Mouse (Mus musculus) neural tube, embryonic 14.5 days (tissue): ENCODE data around the gene Acad12. TPM values are rescaled to one million over a fixed set of nuclear protein-coding genes. Genes with fewer than 3 reads are reported as not detected.
"Not testable (repeated sequence)": the region's sequence is repeated elsewhere in the genome, so short reads cannot be mapped to it uniquely, and the experiment has no call there.

Experiments used
- ATAC-seq: fragments of 200-750 bp; cut with Nextera tagmentation; 2 replicates; pipeline ENCODE4 v1.8.0; 2017; ENCODE audit warnings: low read depth, mild to moderate bottlenecking, moderate TSS enrichment, moderate library complexity
- H3K27ac ChIP-seq: fragments of 300-500 bp; sonication (generic); 2 replicates; pipeline ENCODE4 v1.5.1; 2014; ENCODE audit warnings: low read depth, mild to moderate bottlenecking, control low read depth, low read length, moderate library complexity, mixed read lengths
- H3K27me3 ChIP-seq: fragments of 300-500 bp; sonication (generic); 2 replicates; pipeline ENCODE4 v1.6.1; 2014; ENCODE audit warnings: low read length; ENCODE audit not compliant: control insufficient read depth, insufficient read depth
- H3K36me3 ChIP-seq: fragments of 300-500 bp; sonication (generic); 2 replicates; pipeline ENCODE4 v1.6.1; 2014; ENCODE audit warnings: low read length, mixed read lengths; ENCODE audit not compliant: control insufficient read depth, insufficient read depth
- H3K4me1 ChIP-seq: fragments of 300-500 bp; sonication (generic); 2 replicates; pipeline ENCODE4 v1.6.1; 2014; ENCODE audit warnings: low read length; ENCODE audit not compliant: control insufficient read depth, insufficient read depth
- H3K4me2 ChIP-seq: fragments of 300-500 bp; sonication (generic); 2 replicates; pipeline ENCODE4 v1.6.1; 2014; ENCODE audit warnings: mild to moderate bottlenecking, low read depth, low read length, control low read depth
- H3K4me3 ChIP-seq: fragments of 300-500 bp; sonication (generic); 2 replicates; pipeline ENCODE4 v1.5.1; 2014; ENCODE audit warnings: low read depth, low read length, control low read depth, mixed read lengths
- H3K9ac ChIP-seq: fragments of 300-500 bp; sonication (generic); replicated peaks from 2 replicates; pipeline ENCODE4 v1.6.1; 2014; ENCODE audit warnings: low read depth, mild to moderate bottlenecking, control low read depth, low read length, mixed read lengths
- H3K9me3 ChIP-seq: fragments of 300-500 bp; sonication (generic); 2 replicates; pipeline ENCODE4 v1.6.1; 2016; ENCODE audit warnings: low read length; ENCODE audit not compliant: control insufficient read depth
- WGBS: fragments of 180-500 bp; shearing (Covaris S2); extraction: QIAGEN DNeasy Blood & Tissue Kit; methylation state at CpG from one replicate; pipeline ENCODE4 v1.1.7; 2014; 5-methylcytosine and 5-hydroxymethylcytosine counted together
- polyA plus RNA-seq: library from polyadenylated mRNA; unstranded; fragments of >200 nt; fragmentation: Nextera tagmentation; extraction: Ambion mirVana; gene quantifications from 2 replicates; pipeline ENCODE4 v1.2.1, GENCODE M21; 2014

The Acad12 gene
- polyA plus RNA-seq, 1 experiment from 2014 or later = 1.1 TPM

DNA sequence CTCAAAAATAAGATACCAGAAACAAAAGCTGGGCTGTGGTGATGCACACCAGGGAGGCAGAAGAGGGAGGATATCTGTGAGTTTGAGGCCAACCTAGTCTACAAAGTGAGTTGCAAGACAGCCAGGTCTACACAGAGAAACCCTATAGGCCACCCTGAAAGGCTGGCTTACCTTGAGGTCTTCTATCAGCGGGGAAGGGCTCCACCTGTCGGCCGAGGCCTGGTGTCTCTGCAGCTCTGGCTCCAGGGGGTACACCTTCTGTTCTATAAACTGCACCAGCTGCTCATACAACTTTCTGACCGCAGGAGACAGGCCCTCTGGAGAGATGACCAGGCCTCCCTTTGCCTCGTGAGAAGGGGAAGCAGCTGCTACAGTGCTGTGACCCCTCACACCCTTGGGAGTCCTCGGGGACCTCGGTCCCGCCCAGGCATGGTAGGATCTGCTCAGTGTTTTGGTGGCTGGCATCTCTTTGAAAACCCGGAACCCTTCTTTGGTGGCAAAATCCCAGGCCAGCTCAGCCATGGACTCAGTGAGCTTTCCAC is 12.4 kb upstream of the Acad12 start:
- not testable (repeated sequence) for H3K9me3 ChIP-seq, ATAC-seq, H3K4me3 ChIP-seq, H3K4me2 ChIP-seq, H3K36me3 ChIP-seq, H3K4me1 ChIP-seq, H3K27me3 ChIP-seq, H3K27ac ChIP-seq, H3K9ac ChIP-seq
- 69% methylated on average over 7 of the region's 9 CpGs for WGBS

DNA sequence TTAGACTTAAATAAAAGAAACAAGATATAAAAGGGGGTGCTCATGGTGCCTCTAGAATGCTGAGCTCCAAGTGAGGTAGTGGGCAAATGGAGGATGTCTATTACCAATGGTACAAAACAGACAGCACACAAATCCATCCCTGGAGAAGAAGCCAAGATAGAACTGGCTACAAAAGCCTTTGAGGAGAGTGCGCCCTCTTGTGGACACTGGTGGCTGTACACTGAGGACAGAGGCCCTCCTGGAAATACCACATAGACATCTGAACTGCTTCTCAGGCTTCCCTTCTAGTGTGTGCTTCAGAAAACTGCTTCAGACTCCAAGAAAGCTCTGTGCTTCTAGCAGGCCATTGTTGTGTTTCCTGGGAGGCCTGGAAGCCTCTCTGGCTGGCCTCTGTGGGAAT is 9.1 kb upstream of the Acad12 start:
- Histone ChIP-seq H3K4me3 (no peak overlapping the region), H3K27me3 (no peaks in the 10 kb centered on the region), H3K27ac (no peak overlapping the region), H3K9ac (no peak overlapping the region), H3K36me3 (no peaks in the 10 kb centered on the region), H3K4me2 (no peak overlapping the region), H3K4me1 (no peaks in the 10 kb centered on the region), H3K9me3 (no peaks in the 10 kb centered on the region)
- WGBS = 0% methylated on average over 1 of the region's 1 CpGs
- no peak for ATAC-seq

DNA sequence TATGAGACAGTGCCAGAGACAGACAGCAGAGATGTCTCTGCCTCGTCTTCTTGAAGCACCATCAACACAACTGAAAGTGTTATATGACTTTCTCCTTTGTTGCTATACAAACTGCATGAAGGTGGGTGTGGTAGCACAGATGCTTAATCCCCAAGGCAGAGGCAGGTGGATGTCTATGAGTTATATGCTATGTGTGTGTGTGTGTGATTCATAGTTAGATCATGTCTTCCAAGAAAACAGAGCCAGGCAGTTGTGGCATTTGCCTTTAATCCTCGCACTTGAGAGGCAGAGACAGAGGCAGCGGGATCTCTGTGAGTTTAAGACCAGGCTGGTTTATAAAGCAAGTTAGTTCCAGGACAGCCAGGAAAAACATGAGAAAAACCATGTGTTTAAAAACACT is 4.5 kb upstream of the Acad12 start:
- no peaks in the 10 kb centered on the region for H3K36me3 ChIP-seq
- no peak overlapping the region for H3K27ac ChIP-seq
- no peaks in the 10 kb centered on the region for H3K9me3 ChIP-seq
- no peak for ATAC-seq
- no peaks in the 10 kb centered on the region for H3K27me3 ChIP-seq
- peaks cover 6% of the 10 kb centered on the region; the same call in 1 of the 2 replicates for H3K4me1 ChIP-seq
- no peak overlapping the region for H3K4me3 ChIP-seq
- no peak overlapping the region for H3K4me2 ChIP-seq
- H3K9ac ChIP-seq = no peak overlapping the region
- 82% methylated on average over 3 of the region's 3 CpGs for WGBS

DNA sequence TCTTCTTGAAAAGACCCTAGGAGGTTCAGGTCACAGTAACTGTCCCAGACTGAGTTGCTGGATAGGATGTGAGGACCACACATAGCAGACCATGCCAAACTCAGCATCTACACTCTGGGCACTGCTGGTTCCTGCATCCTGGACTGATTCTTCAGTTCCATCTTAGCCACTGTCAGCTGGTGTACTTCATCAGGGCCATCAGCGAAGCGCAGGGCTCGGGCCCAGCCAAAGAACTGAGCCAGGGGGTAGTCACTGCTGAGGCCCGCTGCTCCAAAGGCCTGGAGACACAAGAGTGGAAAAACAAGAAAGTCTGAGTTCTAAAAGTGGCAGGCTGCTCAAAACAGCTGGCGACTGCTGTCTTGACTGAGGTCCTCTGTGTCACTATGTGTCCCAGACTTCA is 2.4 kb upstream of the Acad12 start:
- no peaks in the 10 kb centered on the region for H3K27me3 ChIP-seq
- ATAC-seq = no peak
- H3K9ac ChIP-seq = no peak overlapping the region
- H3K9me3 ChIP-seq = no peaks in the 10 kb centered on the region
- H3K4me3 ChIP-seq = no peak overlapping the region
- no peaks in the 10 kb centered on the region for H3K36me3 ChIP-seq
- H3K4me2 ChIP-seq = no peak overlapping the region
- H3K27ac ChIP-seq = no peak overlapping the region
- 97% methylated on average over 5 of the region's 5 CpGs for WGBS
- peaks cover 6% of the 10 kb centered on the region; the same call in 1 of the 2 replicates for H3K4me1 ChIP-seq

DNA sequence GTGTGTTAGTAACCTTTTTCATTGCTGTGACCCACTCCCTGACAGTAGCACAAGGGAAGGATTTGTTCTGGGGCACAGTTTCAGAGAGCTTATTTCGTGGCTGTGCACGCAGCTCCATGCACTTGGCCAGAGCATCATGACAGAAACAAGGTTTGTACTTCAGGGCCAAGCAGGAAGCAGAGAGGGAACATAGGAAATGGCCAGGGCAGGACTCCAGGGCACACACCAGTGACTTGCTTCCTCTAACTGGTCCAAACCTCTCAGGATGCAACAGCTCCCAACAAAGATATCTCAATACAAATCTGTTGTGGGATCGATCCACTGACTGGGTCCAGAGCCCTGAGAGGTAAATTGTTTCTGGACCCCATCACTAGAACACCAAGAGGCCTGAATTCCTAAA is 3.8 kb downstream of the Acad12 start:
- WGBS = 87% methylated on average over 3 of the region's 3 CpGs
- not testable (repeated sequence) for H3K27ac ChIP-seq, ATAC-seq, H3K9me3 ChIP-seq, H3K4me1 ChIP-seq, H3K9ac ChIP-seq, H3K36me3 ChIP-seq, H3K4me3 ChIP-seq, H3K27me3 ChIP-seq, H3K4me2 ChIP-seq

DNA sequence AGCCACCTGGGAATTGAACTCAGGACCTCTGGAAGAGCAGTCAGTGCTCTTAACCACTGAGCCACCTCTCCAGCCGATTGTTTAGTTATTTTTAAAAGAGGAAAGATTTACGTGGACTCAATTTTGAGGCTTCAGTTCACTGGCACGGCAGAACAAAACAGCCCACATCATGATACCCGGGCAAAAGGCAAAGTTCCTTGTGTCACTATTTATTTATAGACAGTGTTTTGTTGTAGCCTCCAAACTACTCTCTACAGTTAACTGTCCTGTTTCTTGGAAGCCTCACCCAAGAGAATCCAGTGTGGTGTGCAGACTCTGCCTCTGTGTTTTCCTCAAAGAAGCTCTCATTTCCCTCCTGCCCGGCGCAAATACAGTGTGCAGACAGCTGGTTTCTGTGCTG is 6.7 kb downstream of the Acad12 start:
- no peaks in the 10 kb centered on the region for H3K4me1 ChIP-seq
- H3K36me3 ChIP-seq = no peaks in the 10 kb centered on the region
- no peaks in the 10 kb centered on the region for H3K9me3 ChIP-seq
- H3K9ac ChIP-seq = no peak overlapping the region
- no peak overlapping the region for H3K4me2 ChIP-seq
- no peak overlapping the region for H3K4me3 ChIP-seq
- 72% methylated on average over 6 of the region's 6 CpGs for WGBS
- no peak for ATAC-seq
- H3K27ac ChIP-seq = no peak overlapping the region
- H3K27me3 ChIP-seq = no peaks in the 10 kb centered on the region

DNA sequence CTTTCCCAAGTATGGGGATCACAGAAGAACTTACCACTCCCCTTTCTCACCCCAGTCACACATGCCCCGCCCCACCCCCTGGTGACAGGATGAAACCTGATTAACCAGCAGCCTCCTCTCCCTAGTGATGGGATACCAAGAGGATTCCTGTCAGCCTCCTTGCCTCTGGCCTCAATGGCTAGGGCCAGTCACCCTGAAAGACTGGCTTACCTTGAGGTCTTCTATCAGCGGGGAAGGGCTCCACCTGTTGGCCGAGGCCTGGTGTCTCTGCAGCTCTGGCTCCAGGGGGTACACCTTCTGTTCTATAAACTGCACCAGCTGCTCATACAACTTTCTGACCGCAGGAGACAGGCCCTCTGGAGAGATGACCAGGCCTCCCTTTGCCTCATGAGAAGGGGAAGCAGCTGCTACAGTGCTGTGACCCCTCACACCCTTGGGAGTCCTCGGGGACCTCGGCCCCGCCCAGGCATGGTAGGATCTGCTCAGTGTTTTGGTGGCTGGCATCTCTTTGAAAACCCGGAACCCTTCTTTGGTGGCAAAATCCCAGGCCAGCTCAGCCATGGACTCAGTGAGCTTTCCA is 9.1 kb downstream of the Acad12 start:
- not testable (repeated sequence) for ATAC-seq, H3K27me3 ChIP-seq, H3K4me2 ChIP-seq, H3K9me3 ChIP-seq, H3K4me1 ChIP-seq, H3K9ac ChIP-seq, H3K36me3 ChIP-seq, H3K4me3 ChIP-seq, H3K27ac ChIP-seq
- 56% methylated on average over 7 of the region's 8 CpGs for WGBS

DNA sequence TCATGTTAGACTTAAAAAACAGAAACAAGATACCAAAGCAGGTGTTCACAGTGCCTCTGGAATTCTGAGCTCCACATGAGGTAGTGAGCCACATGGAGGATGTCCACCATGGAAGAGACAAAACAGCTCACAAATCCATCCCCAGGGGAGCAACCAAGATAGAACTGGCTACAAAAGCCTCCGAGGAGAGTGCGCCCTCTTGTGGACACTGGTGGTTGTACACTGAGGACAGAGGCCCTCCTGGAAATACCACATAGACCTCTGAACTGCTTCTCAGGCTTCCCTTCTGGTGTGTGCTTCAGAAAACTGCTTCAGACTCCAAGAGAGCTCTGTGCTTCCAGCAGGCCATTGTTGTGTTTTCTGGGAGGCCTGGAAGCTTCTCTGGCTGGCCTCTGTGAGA is 12.6 kb downstream of the Acad12 start:
- no peaks in the 10 kb centered on the region for H3K4me1 ChIP-seq
- H3K36me3 ChIP-seq = no peaks in the 10 kb centered on the region
- WGBS = 0% methylated on average over 2 of the region's 2 CpGs
- H3K27me3 ChIP-seq = no peaks in the 10 kb centered on the region
- no peak overlapping the region for H3K4me2 ChIP-seq
- H3K4me3 ChIP-seq = no peak overlapping the region
- ATAC-seq = no peak
- H3K9me3 ChIP-seq = no peaks in the 10 kb centered on the region
- H3K9ac ChIP-seq = no peak overlapping the region
- no peak overlapping the region for H3K27ac ChIP-seq

DNA sequence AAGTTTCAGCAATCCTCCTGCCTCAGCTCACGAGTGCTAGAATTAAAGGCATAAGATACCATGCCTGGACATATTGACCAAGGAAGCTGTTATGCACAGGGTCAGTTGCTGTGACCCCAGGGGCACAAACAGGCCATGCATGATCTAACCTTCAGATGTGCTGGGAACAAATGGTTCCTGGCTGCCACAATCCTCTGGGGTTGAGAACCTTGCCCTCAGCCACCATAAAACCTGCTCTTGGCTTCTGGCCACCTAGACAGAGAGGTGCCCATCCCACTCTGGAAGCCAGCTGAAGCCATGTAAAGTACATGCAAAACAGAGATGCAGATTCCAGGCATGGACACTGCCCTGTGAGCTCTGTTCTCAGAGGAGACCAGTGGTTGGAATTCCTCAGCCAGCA is 14.9 kb downstream of the Acad12 start:
- not testable (repeated sequence) for H3K27me3 ChIP-seq, H3K4me3 ChIP-seq, ATAC-seq, H3K9me3 ChIP-seq, H3K4me2 ChIP-seq, H3K4me1 ChIP-seq, H3K9ac ChIP-seq, H3K36me3 ChIP-seq, H3K27ac ChIP-seq
- 92% methylated on average over 1 of the region's 1 CpGs for WGBS
